Mouse (Mus musculus): ENCODE data around the gene Aurkb. TPM values are rescaled to one million over a fixed set of nuclear protein-coding genes. Genes with fewer than 3 reads are reported as not detected.
A peak's percentile ranks its signal among the peaks of the same experiment; 100 is the strongest.

Aurkb gene
- total and polyA plus RNA-seq, 3 experiments, result 120 to 170 (median 159) TPM

GRCm38 (mm10) chr11:69080855-69081222, 35.4 kb downstream of the Aurkb start:
- Histone ChIP-seq H3K36me3 (ENCODE audit: control insufficient read depth in 1 of 2, insufficient read depth in 2 of 2, low read length in 2 of 2) (peaks cover 0 to 3% of the 10 kb centered on the region in 2 experiments; a peak in 1 of 4 replicates), H3K27ac (ENCODE audit: control insufficient read depth, low read depth, low read length) (no peak overlapping the region), H3K9me3 (replicated peaks; ENCODE audit: insufficient read depth, low read length) (no peaks in the 10 kb centered on the region), H3K4me1 (ENCODE audit: control insufficient read depth in 1 of 2, insufficient read depth in 2 of 2, low read length in 2 of 2) (peaks cover 0 to 12% of the 10 kb centered on the region in 2 experiments; a peak in 3 of 4 replicates), H3K79me2 (ENCODE audit: control insufficient read depth, insufficient read depth, low read length, poor library complexity) (no peaks in the 10 kb centered on the region), H3K9ac (ENCODE audit: control insufficient read depth, low read depth, low read length, poor library complexity, severe bottlenecking) (no peak overlapping the region), H3K4me3 (ENCODE audit: control insufficient read depth in 1 of 2, insufficient read depth in 1 of 2, low read depth in 2 of 2, low read length in 2 of 2) (no peak overlapping the region), H3K27me3 (ENCODE audit: control insufficient read depth in 1 of 2, insufficient read depth in 2 of 2, low read length in 2 of 2) (no peaks in the 10 kb centered on the region; a peak in 3 of 4 replicates)
- DNase-seq (ENCODE audit: low read depth, low spot score), result no peak
- TF ChIP-seq SMC3 (IDR thresholded peaks at IDR 0.05; ENCODE audit: low read depth, low read length) (peak; percentile 9; the same call in 1 of the 2 replicates), MAFK (IDR thresholded peaks at IDR 0.05; ENCODE audit: borderline replicate concordance, low read depth, low read length) (no peak)

GRCm38 (mm10) chr11:69081613-69082012, 36.2 kb downstream of the Aurkb start:
- DNase-seq (ENCODE audit: low read depth, low spot score), result no peak
- no peak for TF ChIP-seq TCF12 (IDR thresholded peaks at IDR 0.05; ENCODE audit: low read depth, low read length)
- no peak for TF ChIP-seq MAZ (IDR thresholded peaks at IDR 0.05; ENCODE audit: low read depth, low read length)
- no peak for TF ChIP-seq RCOR1 (IDR thresholded peaks at IDR 0.05; ENCODE audit: low read depth, low read length)
- TF ChIP-seq MAX (IDR thresholded peaks at IDR 0.05; ENCODE audit: low read length), result no peak
- no peak for TF ChIP-seq ETS1 (IDR thresholded peaks at IDR 0.05; ENCODE audit: low read depth, low read length)
- no peak for TF ChIP-seq ZMIZ1 (IDR thresholded peaks at IDR 0.05; ENCODE audit: low read depth, low read length)
- no peak for TF ChIP-seq MYC (IDR thresholded peaks at IDR 0.05; ENCODE audit: low read depth, low read length)
- TF ChIP-seq JUND (IDR thresholded peaks at IDR 0.05; ENCODE audit: low read depth, low read length), result no peak
- no peak for TF ChIP-seq HCFC1 (IDR thresholded peaks at IDR 0.05; ENCODE audit: low read depth, low read length)
- TF ChIP-seq GATA1 (IDR thresholded peaks at IDR 0.05; ENCODE audit: low read depth, low read length), result no peak
- TF ChIP-seq USF2 (IDR thresholded peaks at IDR 0.05; ENCODE audit: borderline replicate concordance in 1 of 2, insufficient read depth in 1 of 2, low read depth in 1 of 2, low read length in 2 of 2), result no peak
- no peak for TF ChIP-seq CHD1 (IDR thresholded peaks at IDR 0.05; ENCODE audit: low read depth, low read length)
- no peak for TF ChIP-seq E2F4 (IDR thresholded peaks at IDR 0.05; ENCODE audit: borderline replicate concordance, low read depth, low read length)
- TF ChIP-seq CTCF (IDR thresholded peaks at IDR 0.05 in 2 of 3, conservative IDR thresholded peaks at IDR 0.05 in 1 of 3; ENCODE audit: control insufficient read depth in 1 of 3, insufficient read depth in 1 of 3, low read depth in 2 of 3, low read length in 3 of 3, poor library complexity in 1 of 3, severe bottlenecking in 1 of 3), result no peak

More at GRCm38 (mm10) chr11:69081613-69082012, 36.2 kb downstream of the Aurkb start:
- no peak overlapping the region for H3K9ac ChIP-seq (ENCODE audit: control insufficient read depth, low read depth, low read length, poor library complexity, severe bottlenecking)
- H3K27ac ChIP-seq (ENCODE audit: control insufficient read depth, low read depth, low read length), result no peak overlapping the region
- H3K27me3 ChIP-seq (ENCODE audit: control insufficient read depth in 1 of 2, insufficient read depth in 2 of 2, low read length in 2 of 2), result no peaks in the 10 kb centered on the region; a peak in 3 of 4 replicates
- H3K79me2 ChIP-seq (ENCODE audit: control insufficient read depth, insufficient read depth, low read length, poor library complexity), result no peaks in the 10 kb centered on the region
- peaks cover 0 to 12% of the 10 kb centered on the region in 2 experiments; a peak in 3 of 4 replicates for H3K4me1 ChIP-seq (ENCODE audit: control insufficient read depth in 1 of 2, insufficient read depth in 2 of 2, low read length in 2 of 2)
- peaks cover 0 to 3% of the 10 kb centered on the region in 2 experiments; a peak in 1 of 4 replicates for H3K36me3 ChIP-seq (ENCODE audit: control insufficient read depth in 1 of 2, insufficient read depth in 2 of 2, low read length in 2 of 2)
- no peaks in the 10 kb centered on the region for H3K9me3 ChIP-seq (replicated peaks; ENCODE audit: insufficient read depth, low read length)
- no peak overlapping the region for H3K4me3 ChIP-seq (ENCODE audit: control insufficient read depth in 1 of 2, insufficient read depth in 1 of 2, low read depth in 2 of 2, low read length in 2 of 2)

Measured in MEL (cell line).